Mouse (Mus musculus): Measurements from ENCODE around the gene Gm20828.
"Not testable (repeated sequence)": the region's sequence is repeated elsewhere in the genome, so short reads cannot be mapped to it uniquely, and the experiment has no call there.

Gene Gm20828

DNA sequence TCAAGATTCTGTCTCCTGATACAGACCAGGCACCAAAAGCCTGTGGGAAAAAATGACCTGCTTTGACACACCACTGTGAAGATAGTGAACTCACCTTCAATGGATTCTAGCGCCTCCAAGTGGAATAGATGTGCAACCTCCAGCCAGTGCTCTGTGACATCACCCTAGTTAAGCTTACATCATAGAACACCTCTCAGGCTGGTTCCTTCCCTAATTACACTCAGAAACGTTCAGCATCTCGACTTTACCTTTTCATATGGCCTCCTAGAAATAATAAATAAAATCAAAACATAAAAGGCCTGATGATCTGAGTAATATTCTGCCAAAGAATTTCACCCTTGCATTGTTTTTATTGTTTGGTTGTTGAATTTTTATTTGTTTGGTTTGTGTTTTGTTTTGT is at the start of gene Gm20828:
Gene Gm20828 (minus strand): TSS at position 101 of the 400 bp plus-strand sequence.
- TF ChIP-seq GATA4 (IDR thresholded peaks at IDR 0.05; ENCODE audit: insufficient replicate concordance, low read length) = not testable (repeated sequence)
